Mouse (Mus musculus): ENCODE measurements at regions not wholly inside any gene's neighbourhood (a gene's known extent, or its start where the extent isn't known, plus 50 kb on each side); places are given as distances from the start of the nearest gene placed in this dataset.

- Histone ChIP-seq H3K9ac (replicated peaks) (no peak overlapping the region), H3K4me3 (ENCODE audit: low read depth, low read length) (no peak overlapping the region), H3K4me2 (ENCODE audit: low read depth, low read length) (no peak overlapping the region), H3K27ac (ENCODE audit: low read depth) (no peak overlapping the region), H3K4me1 (ENCODE audit: insufficient read depth) (0 out of 2 replicates have a peak, but pooled peaks cover 2% of the 10 kb centered on the region), H3K27me3 (ENCODE audit: insufficient read depth, low read length) (no peaks in the 10 kb centered on the region), H3K36me3 (replicated peaks; ENCODE audit: insufficient read depth, low read length) (no peaks in the 10 kb centered on the region), H3K9me3 (ENCODE audit: low read length) (no peaks in the 10 kb centered on the region)
- TF ChIP-seq CTCF (IDR thresholded peaks at IDR 0.05; ENCODE audit: low read depth) (no peak), EP300 (IDR thresholded peaks at IDR 0.05; ENCODE audit: low read depth) (no peak)
- DNase-seq (no peak), ATAC-seq (no peak)
- 63% methylated on average over 5 of the region's 5 CpGs for WGBS (ENCODE audit: insufficient replicate concordance)
These were observed 155.0 kb upstream of the Jmjd1c start for GRCm38 (mm10) chr10:66940922-66941321.

GRCm38 (mm10) chr10:66941974-66942373 is 154.0 kb upstream of the Jmjd1c start:
- no peaks in the 10 kb centered on the region for H3K9me3 ChIP-seq (ENCODE audit: low read length)
- no peak overlapping the region for H3K27ac ChIP-seq (ENCODE audit: low read depth)
- ATAC-seq = no peak
- no peak overlapping the region for H3K4me2 ChIP-seq (ENCODE audit: low read depth, low read length)
- no peak for DNase-seq
- 0 out of 2 replicates have a peak, but pooled peaks cover 2% of the 10 kb centered on the region for H3K4me1 ChIP-seq (ENCODE audit: insufficient read depth)
- 89% methylated on average over 3 of the region's 3 CpGs for WGBS (ENCODE audit: insufficient replicate concordance)
- H3K4me3 ChIP-seq (ENCODE audit: low read depth, low read length) = no peak overlapping the region
- H3K36me3 ChIP-seq (replicated peaks; ENCODE audit: insufficient read depth, low read length) = no peaks in the 10 kb centered on the region
- TF ChIP-seq EP300 (IDR thresholded peaks at IDR 0.05; ENCODE audit: low read depth) (no peak), CTCF (IDR thresholded peaks at IDR 0.05; ENCODE audit: low read depth) (no peak)
- no peaks in the 10 kb centered on the region for H3K27me3 ChIP-seq (ENCODE audit: insufficient read depth, low read length)
- H3K9ac ChIP-seq (replicated peaks) = no peak overlapping the region

GRCm38 (mm10) chr10:66943875-66944274 is 152.1 kb upstream of the Jmjd1c start:
- no peaks in the 10 kb centered on the region for H3K4me1 ChIP-seq (ENCODE audit: insufficient read depth)
- no peak overlapping the region for H3K27ac ChIP-seq (ENCODE audit: low read depth)
- H3K27me3 ChIP-seq (ENCODE audit: insufficient read depth, low read length) = no peaks in the 10 kb centered on the region
- whole genome bisulfite sequencing (ENCODE audit: insufficient replicate concordance) = 54% methylated on average over 5 of the region's 5 CpGs
- H3K9me3 ChIP-seq (ENCODE audit: low read length) = no peaks in the 10 kb centered on the region
- no peak for DNase-seq
- no peaks in the 10 kb centered on the region for H3K36me3 ChIP-seq (replicated peaks; ENCODE audit: insufficient read depth, low read length)
- no peak overlapping the region for H3K9ac ChIP-seq (replicated peaks)
- no peak for ATAC-seq
- no peak overlapping the region for H3K4me2 ChIP-seq (ENCODE audit: low read depth, low read length)
- no peak overlapping the region for H3K4me3 ChIP-seq (ENCODE audit: low read depth, low read length)
- no peak for TF ChIP-seq CTCF (IDR thresholded peaks at IDR 0.05; ENCODE audit: low read depth)

GRCm38 (mm10) chr10:66946161-66946560 is 149.8 kb upstream of the Jmjd1c start:
- Histone ChIP-seq H3K36me3 (replicated peaks; ENCODE audit: insufficient read depth, low read length) (no peaks in the 10 kb centered on the region), H3K27ac (ENCODE audit: low read depth) (no peak overlapping the region)

GRCm38 (mm10) chr10:66948329-66948728 is 147.6 kb upstream of the Jmjd1c start:
- ATAC-seq = no peak
- no peak for TF ChIP-seq EP300 (IDR thresholded peaks at IDR 0.05; ENCODE audit: low read depth)
- TF ChIP-seq CTCF (IDR thresholded peaks at IDR 0.05; ENCODE audit: low read depth) = no peak
- no peak overlapping the region for H3K27ac ChIP-seq (ENCODE audit: low read depth)

More at GRCm38 (mm10) chr10:66946161-66946560, 149.8 kb upstream of the Jmjd1c start:
- H3K4me1 ChIP-seq (ENCODE audit: insufficient read depth) = no peaks in the 10 kb centered on the region
- no peak overlapping the region for H3K9ac ChIP-seq (replicated peaks)
- 52% methylated on average over 2 of the region's 2 CpGs for WGBS (ENCODE audit: insufficient replicate concordance)
- TF ChIP-seq EP300 (IDR thresholded peaks at IDR 0.05; ENCODE audit: low read depth) = no peak
- no peak for TF ChIP-seq CTCF (IDR thresholded peaks at IDR 0.05; ENCODE audit: low read depth)
- H3K9me3 ChIP-seq (ENCODE audit: low read length) = no peaks in the 10 kb centered on the region
- H3K4me3 ChIP-seq (ENCODE audit: low read depth, low read length) = no peak overlapping the region
- H3K4me2 ChIP-seq (ENCODE audit: low read depth, low read length) = no peak overlapping the region
- no peak for ATAC-seq
- no peak for DNase-seq
- H3K27me3 ChIP-seq (ENCODE audit: insufficient read depth, low read length) = no peaks in the 10 kb centered on the region

GRCm38 (mm10) chr10:66950441-66950840 is 145.5 kb upstream of the Jmjd1c start:
- H3K9me3 ChIP-seq (ENCODE audit: low read length) = no peaks in the 10 kb centered on the region
- TF ChIP-seq CTCF (IDR thresholded peaks at IDR 0.05; ENCODE audit: low read depth) (no peak), EP300 (IDR thresholded peaks at IDR 0.05; ENCODE audit: low read depth) (no peak)
- H3K4me3 ChIP-seq (ENCODE audit: low read depth, low read length) = no peak overlapping the region
- DNase-seq (no peak), ATAC-seq (no peak)
- H3K27me3 ChIP-seq (ENCODE audit: insufficient read depth, low read length) = no peaks in the 10 kb centered on the region
- H3K4me1 ChIP-seq (ENCODE audit: insufficient read depth) = 0 out of 2 replicates have a peak, but pooled peaks cover 3% of the 10 kb centered on the region
- no peak overlapping the region for H3K4me2 ChIP-seq (ENCODE audit: low read depth, low read length)
- H3K36me3 ChIP-seq (replicated peaks; ENCODE audit: insufficient read depth, low read length) = no peaks in the 10 kb centered on the region
- no peak overlapping the region for H3K27ac ChIP-seq (ENCODE audit: low read depth)
- 72% methylated on average over 4 of the region's 4 CpGs for WGBS (ENCODE audit: insufficient replicate concordance)
- no peak overlapping the region for H3K9ac ChIP-seq (replicated peaks)

More at GRCm38 (mm10) chr10:66948329-66948728, 147.6 kb upstream of the Jmjd1c start:
- Histone ChIP-seq H3K4me2 (ENCODE audit: low read depth, low read length) (no peak overlapping the region), H3K36me3 (replicated peaks; ENCODE audit: insufficient read depth, low read length) (no peaks in the 10 kb centered on the region), H3K4me1 (ENCODE audit: insufficient read depth) (no peaks in the 10 kb centered on the region), H3K9ac (replicated peaks) (no peak overlapping the region), H3K9me3 (ENCODE audit: low read length) (no peaks in the 10 kb centered on the region), H3K27me3 (ENCODE audit: insufficient read depth, low read length) (no peaks in the 10 kb centered on the region), H3K4me3 (ENCODE audit: low read depth, low read length) (no peak overlapping the region)
- 79% methylated on average over 2 of the region's 2 CpGs for WGBS (ENCODE audit: insufficient replicate concordance)
- DNase-seq = no peak
